Mouse (Mus musculus): ENCODE measurements at regions not wholly inside any gene's neighbourhood (a gene's known extent, or its start where the extent isn't known, plus 50 kb on each side); places are given as distances from the start of the nearest gene placed in this dataset.
A peak's percentile ranks its signal among the peaks of the same experiment; 100 is the strongest.

- no peaks in the 10 kb centered on the region for H3K27me3 ChIP-seq (ENCODE audit: control insufficient read depth, insufficient read depth, low read length)
- H3K4me1 ChIP-seq (ENCODE audit: control insufficient read depth in 2 of 2, insufficient read depth in 2 of 2, low read length in 2 of 2), result no peaks in the 10 kb centered on the region
- WGBS, result 74% methylated on average over 3 of the region's 3 CpGs
- H3K4me2 ChIP-seq (ENCODE audit: low read length), result no peak overlapping the region
- H3K9me3 ChIP-seq (ENCODE audit: control insufficient read depth, low read length), result no peaks in the 10 kb centered on the region
- H3K27ac ChIP-seq (replicated peaks in 1 of 2; ENCODE audit: control insufficient read depth in 1 of 2, insufficient read depth in 1 of 2, low read depth in 2 of 2, low read length in 2 of 2), result no peak overlapping the region
- H3K36me3 ChIP-seq (ENCODE audit: control insufficient read depth, insufficient read depth, low read length), result no peaks in the 10 kb centered on the region
- no peak for ATAC-seq (ENCODE audit: insufficient number of reproducible peaks, insufficient read depth, low FRiP score, low read depth)
- no peak overlapping the region for H3K9ac ChIP-seq (ENCODE audit: low read length)
- H3K4me3 ChIP-seq (ENCODE audit: control insufficient read depth in 1 of 2, insufficient read depth in 1 of 2, low read depth in 1 of 2, low read length in 2 of 2), result no peak overlapping the region
These were observed 73.7 kb downstream of the Tmem121 start for GRCm38 (mm10) chr12:113259476-113259875.

- H3K9me3 ChIP-seq (ENCODE audit: control insufficient read depth, low read length), result no peaks in the 10 kb centered on the region
- no peak for ATAC-seq (ENCODE audit: insufficient number of reproducible peaks, insufficient read depth, low FRiP score, low read depth)
- no peaks in the 10 kb centered on the region for H3K36me3 ChIP-seq (ENCODE audit: control insufficient read depth, insufficient read depth, low read length)
- H3K4me1 ChIP-seq (ENCODE audit: control insufficient read depth in 2 of 2, insufficient read depth in 2 of 2, low read length in 2 of 2), result no peaks in the 10 kb centered on the region
- no peak overlapping the region for H3K4me3 ChIP-seq (ENCODE audit: control insufficient read depth in 1 of 2, insufficient read depth in 1 of 2, low read depth in 1 of 2, low read length in 2 of 2)
- no peak overlapping the region for H3K9ac ChIP-seq (ENCODE audit: low read length)
- no peak overlapping the region for H3K4me2 ChIP-seq (ENCODE audit: low read length)
- H3K27me3 ChIP-seq (ENCODE audit: control insufficient read depth, insufficient read depth, low read length), result no peaks in the 10 kb centered on the region
- H3K27ac ChIP-seq (replicated peaks in 1 of 2; ENCODE audit: control insufficient read depth in 1 of 2, insufficient read depth in 1 of 2, low read depth in 2 of 2, low read length in 2 of 2), result no peak overlapping the region
- 76% methylated on average over 6 of the region's 6 CpGs for WGBS
These were observed 74.6 kb downstream of the Tmem121 start for GRCm38 (mm10) chr12:113260304-113260703.

GRCm38 (mm10) chr12:113275934-113276333 lies 90.2 kb downstream of the Tmem121 start:
- no peak for ATAC-seq (ENCODE audit: insufficient number of reproducible peaks, insufficient read depth, low FRiP score, low read depth)
- WGBS, result 68% methylated on average over 2 of the region's 2 CpGs
- no peaks in the 10 kb centered on the region for H3K4me1 ChIP-seq (ENCODE audit: control insufficient read depth in 2 of 2, insufficient read depth in 2 of 2, low read length in 2 of 2)

GRCm38 (mm10) chr12:113276355-113276942 lies 90.7 kb downstream of the Tmem121 start:
- 72% methylated on average over 1 of the region's 1 CpGs for WGBS
- Histone ChIP-seq H3K4me3 (ENCODE audit: control insufficient read depth in 1 of 2, insufficient read depth in 1 of 2, low read depth in 1 of 2, low read length in 2 of 2) (no peak overlapping the region), H3K36me3 (ENCODE audit: control insufficient read depth, insufficient read depth, low read length) (no peaks in the 10 kb centered on the region), H3K9ac (ENCODE audit: low read length) (no peak overlapping the region), H3K4me2 (ENCODE audit: low read length) (no peak overlapping the region), H3K27ac (replicated peaks in 1 of 2; ENCODE audit: control insufficient read depth in 1 of 2, insufficient read depth in 1 of 2, low read depth in 2 of 2, low read length in 2 of 2) (no peak overlapping the region), H3K9me3 (ENCODE audit: control insufficient read depth, low read length) (no peaks in the 10 kb centered on the region), H3K4me1 (ENCODE audit: control insufficient read depth in 2 of 2, insufficient read depth in 2 of 2, low read length in 2 of 2) (no peaks in the 10 kb centered on the region), H3K27me3 (ENCODE audit: control insufficient read depth, insufficient read depth, low read length) (no peaks in the 10 kb centered on the region)
- 0 out of 2 replicates have a peak, but pooled peaks have one; percentile 2 for ATAC-seq (ENCODE audit: insufficient number of reproducible peaks, insufficient read depth, low FRiP score, low read depth)

More at GRCm38 (mm10) chr12:113275934-113276333, 90.2 kb downstream of the Tmem121 start:
- Histone ChIP-seq H3K9ac (ENCODE audit: low read length) (no peak overlapping the region), H3K27me3 (ENCODE audit: control insufficient read depth, insufficient read depth, low read length) (no peaks in the 10 kb centered on the region), H3K27ac (replicated peaks in 1 of 2; ENCODE audit: control insufficient read depth in 1 of 2, insufficient read depth in 1 of 2, low read depth in 2 of 2, low read length in 2 of 2) (no peak overlapping the region), H3K4me3 (ENCODE audit: control insufficient read depth in 1 of 2, insufficient read depth in 1 of 2, low read depth in 1 of 2, low read length in 2 of 2) (no peak overlapping the region), H3K36me3 (ENCODE audit: control insufficient read depth, insufficient read depth, low read length) (no peaks in the 10 kb centered on the region), H3K4me2 (ENCODE audit: low read length) (no peak overlapping the region), H3K9me3 (ENCODE audit: control insufficient read depth, low read length) (no peaks in the 10 kb centered on the region)

- H3K4me2 ChIP-seq (ENCODE audit: low read length), result no peak overlapping the region
- H3K36me3 ChIP-seq (ENCODE audit: control insufficient read depth, insufficient read depth, low read length), result no peaks in the 10 kb centered on the region
- WGBS, result 81% methylated on average over 5 of the region's 5 CpGs
These were observed 92.0 kb downstream of the Tmem121 start for GRCm38 (mm10) chr12:113277741-113278140.

GRCm38 (mm10) chr12:113292029-113292809 lies 106.5 kb downstream of the Tmem121 start:
- H3K4me2 ChIP-seq (ENCODE audit: low read length), result no peak overlapping the region
- no peaks in the 10 kb centered on the region for H3K27me3 ChIP-seq (ENCODE audit: control insufficient read depth, insufficient read depth, low read length)
- no peak overlapping the region for H3K27ac ChIP-seq (replicated peaks in 1 of 2; ENCODE audit: control insufficient read depth in 1 of 2, insufficient read depth in 1 of 2, low read depth in 2 of 2, low read length in 2 of 2)
- H3K4me3 ChIP-seq (ENCODE audit: control insufficient read depth in 1 of 2, insufficient read depth in 1 of 2, low read depth in 1 of 2, low read length in 2 of 2), result no peak overlapping the region
- H3K9ac ChIP-seq (ENCODE audit: low read length), result no peak overlapping the region
- H3K9me3 ChIP-seq (ENCODE audit: control insufficient read depth, low read length), result no peaks in the 10 kb centered on the region
- 9% methylated on average over 1 of the region's 1 CpGs for WGBS
- no peaks in the 10 kb centered on the region for H3K36me3 ChIP-seq (ENCODE audit: control insufficient read depth, insufficient read depth, low read length)
- H3K4me1 ChIP-seq (ENCODE audit: control insufficient read depth in 2 of 2, insufficient read depth in 2 of 2, low read length in 2 of 2), result no peaks in the 10 kb centered on the region; a peak in 1 of 4 replicates
- no peak for ATAC-seq (ENCODE audit: insufficient number of reproducible peaks, insufficient read depth, low FRiP score, low read depth)

More at GRCm38 (mm10) chr12:113277741-113278140, 92.0 kb downstream of the Tmem121 start:
- Histone ChIP-seq H3K4me3 (ENCODE audit: control insufficient read depth in 1 of 2, insufficient read depth in 1 of 2, low read depth in 1 of 2, low read length in 2 of 2) (no peak overlapping the region), H3K27me3 (ENCODE audit: control insufficient read depth, insufficient read depth, low read length) (no peaks in the 10 kb centered on the region), H3K4me1 (ENCODE audit: control insufficient read depth in 2 of 2, insufficient read depth in 2 of 2, low read length in 2 of 2) (no peaks in the 10 kb centered on the region), H3K27ac (replicated peaks in 1 of 2; ENCODE audit: control insufficient read depth in 1 of 2, insufficient read depth in 1 of 2, low read depth in 2 of 2, low read length in 2 of 2) (no peak overlapping the region), H3K9ac (ENCODE audit: low read length) (no peak overlapping the region), H3K9me3 (ENCODE audit: control insufficient read depth, low read length) (no peaks in the 10 kb centered on the region)
- no peak for ATAC-seq (ENCODE audit: insufficient number of reproducible peaks, insufficient read depth, low FRiP score, low read depth)

- no peak overlapping the region for H3K4me3 ChIP-seq (ENCODE audit: control insufficient read depth in 1 of 2, insufficient read depth in 1 of 2, low read depth in 1 of 2, low read length in 2 of 2)
- no peak overlapping the region for H3K9ac ChIP-seq (ENCODE audit: low read length)
- H3K27me3 ChIP-seq (ENCODE audit: control insufficient read depth, insufficient read depth, low read length), result no peaks in the 10 kb centered on the region
- no peaks in the 10 kb centered on the region for H3K9me3 ChIP-seq (ENCODE audit: control insufficient read depth, low read length)
- H3K27ac ChIP-seq (replicated peaks in 1 of 2; ENCODE audit: control insufficient read depth in 1 of 2, insufficient read depth in 1 of 2, low read depth in 2 of 2, low read length in 2 of 2), result no peak overlapping the region
- no peaks in the 10 kb centered on the region for H3K36me3 ChIP-seq (ENCODE audit: control insufficient read depth, insufficient read depth, low read length)
- H3K4me2 ChIP-seq (ENCODE audit: low read length), result no peak overlapping the region
- 73% methylated on average over 2 of the region's 2 CpGs for WGBS
- no peaks in the 10 kb centered on the region; a peak in 1 of 4 replicates for H3K4me1 ChIP-seq (ENCODE audit: control insufficient read depth in 2 of 2, insufficient read depth in 2 of 2, low read length in 2 of 2)
- ATAC-seq (ENCODE audit: insufficient number of reproducible peaks, insufficient read depth, low FRiP score, low read depth), result no peak
These were observed 110.2 kb downstream of the Tmem121 start for GRCm38 (mm10) chr12:113295924-113296323.

Measured in heart, embryonic 14.5 days (tissue).